Mouse (Mus musculus) embryonic fibroblast, embryonic 13.5 days (primary cell): ENCODE measurements around the gene Shld1.

Experiments
- CTCF ChIP-seq: IDR thresholded peaks from 2 replicates; pipeline ENCODE4 v1.5.1; 2011; ENCODE audit warnings: mild to moderate bottlenecking, control low read depth, low read length, moderate library complexity, borderline replicate concordance; ENCODE audit not compliant: insufficient read depth
- POLR2A ChIP-seq: IDR thresholded peaks from 2 replicates; pipeline ENCODE4 v1.6.1; 2011; ENCODE audit warnings: low read depth, mild to moderate bottlenecking, control low read depth, low read length, moderate library complexity

DNA sequence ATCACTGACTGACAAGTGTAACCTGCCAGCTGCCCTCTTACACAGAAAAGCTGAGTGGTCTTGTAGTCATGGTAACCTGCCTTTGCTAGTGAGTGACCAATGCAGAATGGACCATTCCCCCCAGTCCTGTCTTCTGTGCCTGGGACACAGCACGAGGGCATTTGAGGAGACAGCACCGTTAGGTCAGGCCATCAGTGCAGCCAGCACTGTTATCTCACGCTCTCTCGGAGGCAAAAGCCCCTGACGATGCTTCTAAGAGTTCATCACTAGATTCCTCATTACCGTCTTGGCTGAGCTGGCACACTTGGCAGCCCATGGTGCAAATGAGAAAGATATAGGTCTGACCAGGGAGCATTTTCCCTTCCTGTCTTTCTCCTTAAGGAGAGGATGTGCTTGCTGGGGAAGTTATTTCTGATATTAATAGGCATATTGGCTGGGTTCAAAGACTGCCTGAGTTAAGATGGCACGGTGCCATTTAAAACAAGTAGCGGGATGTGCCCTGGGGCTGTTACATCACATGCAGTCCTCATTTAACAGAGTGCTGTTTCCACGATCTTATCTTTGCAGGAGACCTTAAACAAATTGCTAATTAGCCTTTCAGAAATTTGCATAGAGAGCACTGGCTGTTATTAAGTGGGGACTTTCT, 34.3 kb downstream of the Shld1 start:
- no peak for TF ChIP-seq CTCF
- TF ChIP-seq POLR2A, result no peak
